Mouse (Mus musculus) heart, postnatal 0 days (tissue): ENCODE data around the gene Uap1.

Experiments used
- CTCF ChIP-seq: IDR thresholded peaks from 2 replicates; pipeline ENCODE4 v1.5.1; 2016; ENCODE audit warnings: antibody characterized with exemption, control low read depth, low read depth
- EP300 ChIP-seq: IDR thresholded peaks from 2 replicates; pipeline ENCODE4 v1.6.1; 2016; ENCODE audit warnings: antibody characterized with exemption, low read depth

- TF ChIP-seq CTCF, result no peak
- TF ChIP-seq EP300, result no peak
Measured at GRCm38 (mm10) chr1:170149756-170150155, 25.0 kb downstream of the Uap1 start.
